Mouse (Mus musculus): ENCODE data around the gene Pdpk1. TPM values are rescaled to one million over a fixed set of nuclear protein-coding genes. Genes with fewer than 3 reads are reported as not detected.

Pdpk1 gene
- 3.3 and 3.7 TPM in 2 replicates for polyA plus RNA-seq (2012)

DNA sequence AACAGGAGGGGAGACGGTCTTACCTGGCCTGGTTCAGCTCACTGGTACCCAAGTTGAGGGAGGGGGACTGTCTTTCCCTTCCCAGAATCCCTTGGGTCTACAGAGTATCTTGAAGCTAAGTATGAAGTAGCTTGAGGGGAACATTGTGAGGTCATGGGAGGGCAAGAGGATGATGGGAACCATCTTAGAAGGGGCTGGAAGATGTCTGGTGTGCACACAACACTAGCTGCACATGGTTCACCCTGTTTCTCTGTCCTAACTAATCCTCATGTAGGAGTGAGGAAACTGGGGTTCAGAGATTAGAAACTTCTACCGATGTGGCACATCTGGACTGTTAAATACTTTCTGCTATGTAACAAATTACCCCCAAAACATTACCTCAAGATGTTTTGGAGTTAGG lies at the start of gene Pdpk1:
Pdpk1 (minus strand) TSS at position 101 of the 400 bp plus-strand sequence.
- Histone ChIP-seq H3K9me3 (ENCODE audit: control insufficient read depth, low read length) (no peaks in the 10 kb centered on the region), H3K36me3 (ENCODE audit: control insufficient read depth) (peaks cover 10% of the 10 kb centered on the region), H3K4me1 (ENCODE audit: control insufficient read depth) (peaks cover 43% of the 10 kb centered on the region), H3K4me3 (replicated peaks) (peak within 1 kb of the TSS; percentile 67), H3K27me3 (ENCODE audit: control insufficient read depth) (no peaks in the 10 kb centered on the region)
- TF ChIP-seq GATA1 (IDR thresholded peaks at IDR 0.05; ENCODE audit: low read length) (no peak), TAL1 (IDR thresholded peaks at IDR 0.05; ENCODE audit: low read length) (no peak)

GRCm38 (mm10) chr17:24199741-24200140 lies 49.0 kb upstream of the Pdpk1 start:
- peaks cover 100% of the 10 kb centered on the region for H3K4me1 ChIP-seq (ENCODE audit: control insufficient read depth)
- peaks cover 89% of the 10 kb centered on the region for H3K36me3 ChIP-seq (ENCODE audit: control insufficient read depth)
- TF ChIP-seq GATA1 (IDR thresholded peaks at IDR 0.05; ENCODE audit: low read length) (no peak), TAL1 (IDR thresholded peaks at IDR 0.05; ENCODE audit: low read length) (no peak)
- no peaks in the 10 kb centered on the region for H3K27me3 ChIP-seq (ENCODE audit: control insufficient read depth)
- H3K9me3 ChIP-seq (ENCODE audit: control insufficient read depth, low read length), result no peaks in the 10 kb centered on the region
- peak overlapping the region; percentile 58 for H3K4me3 ChIP-seq (replicated peaks)

DNA sequence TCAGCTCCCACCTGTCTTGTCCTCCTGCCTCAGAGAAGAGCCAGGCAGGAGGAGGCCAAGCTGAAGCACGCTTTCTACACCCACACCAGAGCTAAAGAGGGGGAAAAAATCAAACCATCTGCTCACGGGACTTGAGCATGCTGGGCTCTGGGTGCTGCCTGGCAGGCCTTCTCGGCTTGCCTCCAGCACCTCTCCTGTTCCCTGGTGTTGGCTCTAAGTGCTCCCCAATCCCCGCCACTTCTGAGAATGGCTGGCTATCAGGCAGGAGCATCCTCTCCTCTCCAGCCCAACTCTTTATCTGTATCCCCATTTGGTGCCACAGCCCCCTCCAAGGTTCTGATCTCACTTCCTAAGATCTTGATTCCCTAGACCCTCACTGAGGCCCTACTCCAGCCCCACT lies 48.5 kb upstream of the Pdpk1 start:
- Histone ChIP-seq H3K9me3 (ENCODE audit: control insufficient read depth, low read length) (no peaks in the 10 kb centered on the region), H3K4me1 (ENCODE audit: control insufficient read depth) (peaks cover 100% of the 10 kb centered on the region), H3K4me3 (replicated peaks) (peak overlapping the region; percentile 58), H3K27me3 (ENCODE audit: control insufficient read depth) (no peaks in the 10 kb centered on the region), H3K36me3 (ENCODE audit: control insufficient read depth) (peaks cover 89% of the 10 kb centered on the region)
- TF ChIP-seq TAL1 (IDR thresholded peaks at IDR 0.05; ENCODE audit: low read length), result peak; percentile 51; the same call in 2 of the 3 replicates
- TF ChIP-seq GATA1 (IDR thresholded peaks at IDR 0.05; ENCODE audit: low read length), result peak; percentile 61

DNA sequence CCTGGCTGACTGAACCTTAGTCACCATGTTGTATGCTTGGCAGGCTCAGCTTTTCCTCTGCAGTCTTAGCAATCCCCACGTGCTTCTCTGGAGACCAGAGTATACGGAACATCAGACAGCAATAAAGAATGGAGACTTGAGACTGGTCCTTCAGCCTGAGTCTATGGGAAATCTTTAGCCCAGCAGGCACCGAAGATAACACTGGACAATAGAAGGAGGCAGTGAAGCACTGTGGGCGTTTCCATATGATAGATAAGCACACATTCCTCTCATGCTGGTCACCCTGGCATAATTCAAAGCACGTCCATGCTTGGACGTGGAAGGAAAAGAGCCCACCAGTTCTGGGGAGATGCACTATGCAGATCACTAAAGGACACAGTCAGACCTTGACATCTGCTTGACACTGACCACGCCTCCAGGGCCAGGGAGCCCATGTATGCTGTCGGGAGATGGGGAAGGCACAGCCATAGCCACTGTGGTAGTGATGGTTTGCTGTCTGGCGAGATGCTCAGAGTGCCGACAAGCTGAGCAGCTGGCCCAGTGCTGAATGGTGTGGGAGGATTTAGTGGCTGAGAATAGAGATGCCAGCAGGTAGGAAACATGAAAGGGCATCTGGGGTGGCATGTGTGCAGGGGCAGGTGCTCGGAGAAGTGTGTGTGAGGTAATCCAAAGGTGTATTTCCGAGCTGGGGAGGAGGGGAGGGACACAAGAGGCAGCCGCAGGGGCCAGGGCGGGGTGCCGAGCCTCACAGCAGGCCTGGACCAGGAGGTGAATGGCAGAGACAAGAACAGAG lies 46.5 kb upstream of the Pdpk1 start:
- peaks cover 100% of the 10 kb centered on the region for H3K4me1 ChIP-seq (ENCODE audit: control insufficient read depth)
- peak overlapping the region; percentile 58 for H3K4me3 ChIP-seq (replicated peaks)
- TF ChIP-seq GATA1 (IDR thresholded peaks at IDR 0.05; ENCODE audit: low read length) (peak; percentile 66), TAL1 (IDR thresholded peaks at IDR 0.05; ENCODE audit: low read length) (peak; percentile 32; the same call in 1 of the 3 replicates)
- H3K9me3 ChIP-seq (ENCODE audit: control insufficient read depth, low read length), result no peaks in the 10 kb centered on the region
- H3K27me3 ChIP-seq (ENCODE audit: control insufficient read depth), result no peaks in the 10 kb centered on the region
- peaks cover 97% of the 10 kb centered on the region for H3K36me3 ChIP-seq (ENCODE audit: control insufficient read depth)

DNA sequence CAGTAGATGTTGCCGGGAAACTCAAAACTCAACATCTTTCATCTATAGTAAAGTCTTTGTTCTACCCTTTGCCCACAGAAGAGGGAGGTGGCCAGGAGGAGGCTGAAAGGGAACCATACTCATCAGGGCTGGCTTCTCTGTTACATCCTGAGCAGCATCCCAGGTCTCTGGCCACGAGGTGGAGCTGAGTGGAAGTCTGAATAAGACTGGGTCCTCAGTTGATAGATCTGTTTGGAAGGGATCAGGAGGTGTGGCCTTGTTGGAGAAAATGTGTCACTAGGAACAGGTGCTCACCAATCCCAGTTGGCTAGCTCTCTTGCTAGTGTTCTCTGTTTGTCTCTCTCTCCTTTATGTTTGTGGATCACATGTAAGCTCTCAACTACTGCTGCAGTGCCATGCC lies 44.6 kb upstream of the Pdpk1 start:
- no peaks in the 10 kb centered on the region for H3K9me3 ChIP-seq (ENCODE audit: control insufficient read depth, low read length)
- TF ChIP-seq GATA1 (IDR thresholded peaks at IDR 0.05; ENCODE audit: low read length), result no peak
- TF ChIP-seq TAL1 (IDR thresholded peaks at IDR 0.05; ENCODE audit: low read length), result no peak
- no peak overlapping the region for H3K4me3 ChIP-seq (replicated peaks)
- peaks cover 96% of the 10 kb centered on the region for H3K4me1 ChIP-seq (ENCODE audit: control insufficient read depth)
- peaks cover 93% of the 10 kb centered on the region for H3K36me3 ChIP-seq (ENCODE audit: control insufficient read depth)
- H3K27me3 ChIP-seq (ENCODE audit: control insufficient read depth), result no peaks in the 10 kb centered on the region

DNA sequence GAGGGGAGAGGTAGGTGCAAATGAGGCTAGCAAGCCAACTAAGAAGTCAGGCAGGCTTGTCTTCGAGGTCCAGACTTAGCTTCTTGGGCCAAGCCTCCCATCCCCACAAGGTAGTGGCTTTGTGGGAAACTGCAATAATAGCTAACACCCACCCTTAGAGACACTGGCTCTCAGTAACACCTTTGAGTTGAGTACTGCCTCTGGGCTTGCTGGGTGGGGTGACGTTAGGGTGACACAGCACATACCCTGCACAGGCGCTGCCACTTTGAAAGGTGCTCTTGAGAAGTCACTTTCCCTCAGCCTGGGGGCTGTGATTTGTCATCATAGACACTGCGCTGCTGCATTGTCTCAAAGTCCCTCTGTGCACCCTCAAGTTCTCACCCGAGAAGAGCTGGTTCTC lies 43.0 kb upstream of the Pdpk1 start:
- peak overlapping the region; percentile 29 for H3K4me3 ChIP-seq (replicated peaks)
- TF ChIP-seq GATA1 (IDR thresholded peaks at IDR 0.05; ENCODE audit: low read length), result no peak

DNA sequence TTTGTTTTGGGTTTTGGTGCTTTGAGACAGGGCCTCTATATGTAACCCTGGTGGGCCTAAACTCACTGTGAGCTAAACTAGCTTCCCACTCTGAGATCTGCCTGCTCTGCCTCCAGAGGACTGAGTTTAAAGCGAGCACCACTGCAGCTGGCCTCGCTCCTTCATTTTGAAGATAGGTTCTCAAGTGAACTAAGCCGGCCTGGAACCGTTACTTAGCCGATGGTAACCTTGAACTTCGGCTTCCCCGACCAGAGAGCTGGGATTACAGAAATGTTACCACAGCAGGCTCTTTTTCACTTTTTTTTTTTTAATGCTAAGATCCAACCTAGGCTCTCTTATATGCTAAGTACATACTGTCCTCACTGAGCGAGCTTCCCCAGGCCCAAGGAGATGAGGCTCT lies 42.5 kb upstream of the Pdpk1 start:
- H3K27me3 ChIP-seq (ENCODE audit: control insufficient read depth), result no peaks in the 10 kb centered on the region
- H3K36me3 ChIP-seq (ENCODE audit: control insufficient read depth), result peaks cover 94% of the 10 kb centered on the region
- H3K4me1 ChIP-seq (ENCODE audit: control insufficient read depth), result peaks cover 80% of the 10 kb centered on the region
- TF ChIP-seq TAL1 (IDR thresholded peaks at IDR 0.05; ENCODE audit: low read length), result no peak
- no peak for TF ChIP-seq GATA1 (IDR thresholded peaks at IDR 0.05; ENCODE audit: low read length)
- H3K9me3 ChIP-seq (ENCODE audit: control insufficient read depth, low read length), result no peaks in the 10 kb centered on the region
- H3K4me3 ChIP-seq (replicated peaks), result peak overlapping the region; percentile 29

More for the DNA sequence above, 43.0 kb upstream of the Pdpk1 start:
- Histone ChIP-seq H3K4me1 (ENCODE audit: control insufficient read depth) (peaks cover 85% of the 10 kb centered on the region), H3K9me3 (ENCODE audit: control insufficient read depth, low read length) (no peaks in the 10 kb centered on the region), H3K36me3 (ENCODE audit: control insufficient read depth) (peaks cover 94% of the 10 kb centered on the region), H3K27me3 (ENCODE audit: control insufficient read depth) (no peaks in the 10 kb centered on the region)

GRCm38 (mm10) chr17:24192848-24193247 lies 42.1 kb upstream of the Pdpk1 start:
- peaks cover 77% of the 10 kb centered on the region for H3K4me1 ChIP-seq (ENCODE audit: control insufficient read depth)
- H3K4me3 ChIP-seq (replicated peaks), result no peak overlapping the region
- no peaks in the 10 kb centered on the region for H3K9me3 ChIP-seq (ENCODE audit: control insufficient read depth, low read length)
- peaks cover 94% of the 10 kb centered on the region for H3K36me3 ChIP-seq (ENCODE audit: control insufficient read depth)
- no peak for TF ChIP-seq TAL1 (IDR thresholded peaks at IDR 0.05; ENCODE audit: low read length)
- TF ChIP-seq GATA1 (IDR thresholded peaks at IDR 0.05; ENCODE audit: low read length), result no peak
- no peaks in the 10 kb centered on the region for H3K27me3 ChIP-seq (ENCODE audit: control insufficient read depth)

DNA sequence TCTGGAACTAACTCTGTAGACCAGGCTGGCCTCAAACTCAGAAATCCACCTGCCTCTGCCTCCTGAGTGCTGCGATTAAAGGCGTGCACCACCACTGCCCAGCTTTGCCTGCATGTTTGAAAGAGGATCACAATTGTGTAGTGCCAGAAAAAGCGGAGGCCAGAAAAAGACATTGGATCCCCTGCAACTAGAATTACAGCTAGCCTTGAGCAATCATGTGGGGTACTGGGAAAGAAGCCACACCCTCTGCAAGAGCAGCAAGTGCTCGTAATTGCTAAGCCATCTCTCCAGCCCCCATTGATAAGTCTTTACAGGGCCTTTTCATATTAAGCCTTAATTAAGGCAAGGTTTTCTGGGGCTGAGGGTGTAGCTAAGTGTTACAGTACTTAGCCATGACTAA lies 40.8 kb upstream of the Pdpk1 start:
- H3K27me3 ChIP-seq (ENCODE audit: control insufficient read depth), result no peaks in the 10 kb centered on the region
- H3K4me3 ChIP-seq (replicated peaks), result no peak overlapping the region
- no peaks in the 10 kb centered on the region for H3K9me3 ChIP-seq (ENCODE audit: control insufficient read depth, low read length)
- TF ChIP-seq TAL1 (IDR thresholded peaks at IDR 0.05; ENCODE audit: low read length) (no peak), GATA1 (IDR thresholded peaks at IDR 0.05; ENCODE audit: low read length) (no peak)
- peaks cover 90% of the 10 kb centered on the region for H3K36me3 ChIP-seq (ENCODE audit: control insufficient read depth)
- H3K4me1 ChIP-seq (ENCODE audit: control insufficient read depth), result peaks cover 64% of the 10 kb centered on the region

Measured in erythroblast, embryonic 14.5 days (primary cell).